ENCODE assay signal across 25 mouse cellular contexts in the genomic region with DNA sequence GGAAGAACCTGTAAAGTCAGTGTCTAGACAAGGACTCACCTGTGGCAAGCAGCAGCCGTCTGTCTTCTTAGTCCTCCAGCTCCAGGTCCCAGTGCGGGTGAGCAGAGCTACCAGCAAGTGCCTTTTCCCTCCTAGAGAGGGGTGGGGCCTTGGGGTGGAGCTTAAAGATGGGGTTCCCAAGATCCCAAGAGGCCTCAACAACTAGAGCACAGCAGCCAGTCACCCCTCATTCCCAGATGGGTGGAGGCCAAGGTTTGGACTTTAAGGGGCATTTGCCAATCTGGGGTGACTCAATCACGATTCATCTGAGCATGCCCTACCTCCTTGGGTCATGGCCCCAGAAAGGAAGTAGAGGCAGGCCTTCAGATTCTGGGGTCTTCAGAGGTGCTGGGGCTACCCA. TPM values are rescaled to one million over a fixed set of nuclear protein-coding genes. Genes with fewer than 3 reads are reported as not detected.
"Had no signal": no experiment of that assay in that cellular context is flagged by ENCODE, and none has a peak within 500 bp of the region (broad histone marks: within the 10 kb centered on the region; RNA-seq: fewer than 3 reads in every experiment).

No protein-coding gene starts in this region.

- H3K36me3 ChIP-seq: limb, embryonic 13.5 days; liver, embryonic 13.5 days; stomach, embryonic 15.5 days had no signal

- H3K9ac ChIP-seq: midbrain, embryonic 13.5 days; stomach, embryonic 15.5 days had no signal

- DNase-seq: kidney, adult 18-20 months; kidney, adult 9 months; kidney, postnatal 14 days; left cerebral cortex, postnatal 4 days; liver, embryonic 13.5 days; lung, embryonic 14.5 days; right cerebral cortex, postnatal 4 days; thymus, adult 2 months; thymus, postnatal 14 days; thymus, postnatal 4 days had no signal

- H3K9me3 ChIP-seq: limb, embryonic 13.5 days; liver, embryonic 13.5 days; midbrain, embryonic 13.5 days; stomach, embryonic 15.5 days had no signal

- ATAC-seq: lung, postnatal 0 days had no signal

- H3K27ac ChIP-seq: liver, embryonic 13.5 days; macrophage; midbrain, embryonic 13.5 days had no signal

RNA-seq across cellular contexts. Expression of a gene that starts 2.3 kb away (rescaled TPM):
- total RNA-seq: liver, adult 2 months; megakaryocyte, adult 5-6 weeks had no signal
- polyA plus RNA-seq: macrophage had no signal

RNA-seq across cellular contexts. Expression of a gene that starts 2.5 kb away (rescaled TPM):
- total RNA-seq: layer of hippocampus, adult 18-20 months; layer of hippocampus, postnatal 14 days; left cerebral cortex, adult 8-10 months; left cerebral cortex, postnatal 4 days; liver, adult 2 months; megakaryocyte, adult 5-6 weeks had no signal
- polyA plus RNA-seq: limb, embryonic 13.5 days; liver, adult 2 months; liver, embryonic 13.5 days; liver, embryonic 16.5 days; lung, embryonic 14.5 days; macrophage; midbrain, embryonic 13.5 days; neural tube, embryonic 11.5 days had no signal

RNA-seq across cellular contexts. Expression of a gene that starts 3.2 kb away (rescaled TPM):
- total RNA-seq: layer of hippocampus, adult 18-20 months; layer of hippocampus, postnatal 14 days; left cerebral cortex, adult 8-10 months; left cerebral cortex, postnatal 14 days; left cerebral cortex, postnatal 4 days; liver, adult 2 months; megakaryocyte, adult 5-6 weeks had no signal
- polyA plus RNA-seq: limb, embryonic 13.5 days; liver, adult 2 months; liver, embryonic 13.5 days; liver, embryonic 16.5 days; lung, embryonic 14.5 days; macrophage; midbrain, embryonic 13.5 days; midbrain, embryonic 16.5 days; neural tube, embryonic 11.5 days; neural tube, embryonic 14.5 days had no signal

RNA-seq across cellular contexts. Expression of a gene that starts 5.6 kb away (rescaled TPM):
- total RNA-seq: layer of hippocampus, adult 18-20 months; layer of hippocampus, postnatal 14 days; left cerebral cortex, adult 8-10 months; left cerebral cortex, postnatal 14 days; left cerebral cortex, postnatal 4 days; liver, adult 2 months; megakaryocyte, adult 5-6 weeks had no signal
- polyA plus RNA-seq: limb, embryonic 13.5 days; liver, adult 2 months; liver, embryonic 13.5 days; lung, embryonic 14.5 days; lung, postnatal 0 days; macrophage; midbrain, embryonic 13.5 days; midbrain, embryonic 16.5 days; neural tube, embryonic 11.5 days; neural tube, embryonic 14.5 days had no signal
